Mouse (Mus musculus) left cerebral cortex, adult 11 months (tissue): ENCODE results near the gene Anxa10.
A peak's percentile ranks its signal among the peaks of the same experiment; 100 is the strongest.

ENCODE experiments used
- DNase-seq: peaks from one replicate; pipeline ENCODE4 v3.0.0; 2022; ENCODE audit warnings: low spot score

The Anxa10 gene

GRCm38 (mm10) chr8:62123098-62123497 is at the start of gene Anxa10:
Gene Anxa10 (minus strand): TSS chr8:62123150.
- DNase-seq, result no peak

DNA sequence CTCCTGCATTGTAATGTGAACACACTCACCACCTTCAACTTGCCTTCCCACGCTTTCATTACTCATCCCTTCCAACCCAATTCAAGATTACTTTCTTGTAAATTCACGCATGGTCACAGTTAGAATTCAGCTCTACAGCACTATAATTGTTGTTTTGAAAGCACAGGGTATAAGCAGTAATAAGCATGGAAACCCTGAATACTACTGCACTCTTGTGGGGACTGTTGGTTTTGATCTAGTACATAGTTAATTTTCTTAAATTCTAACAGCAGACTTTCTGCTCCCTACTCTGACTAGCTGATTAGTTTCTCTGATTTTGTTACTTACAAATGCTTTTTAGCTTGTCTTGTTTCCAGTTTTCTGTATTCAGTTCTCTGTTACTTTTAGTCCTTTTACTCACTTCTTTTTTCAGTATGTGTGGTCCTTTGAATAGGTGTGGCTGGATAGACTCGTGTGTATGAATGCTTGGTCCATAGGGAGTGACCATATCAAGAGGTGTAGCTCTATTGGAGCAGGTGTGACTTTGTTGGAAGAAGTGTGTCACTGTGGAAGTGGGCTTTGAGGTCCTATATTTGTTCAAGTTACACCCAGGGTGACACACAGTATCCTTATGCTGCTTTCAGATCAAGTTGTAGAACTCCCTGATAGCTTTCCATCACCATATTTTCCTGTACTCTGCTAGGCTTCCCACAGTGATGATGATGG is 9.9 kb upstream of the Anxa10 start:
- DNase-seq, result no peak

DNA sequence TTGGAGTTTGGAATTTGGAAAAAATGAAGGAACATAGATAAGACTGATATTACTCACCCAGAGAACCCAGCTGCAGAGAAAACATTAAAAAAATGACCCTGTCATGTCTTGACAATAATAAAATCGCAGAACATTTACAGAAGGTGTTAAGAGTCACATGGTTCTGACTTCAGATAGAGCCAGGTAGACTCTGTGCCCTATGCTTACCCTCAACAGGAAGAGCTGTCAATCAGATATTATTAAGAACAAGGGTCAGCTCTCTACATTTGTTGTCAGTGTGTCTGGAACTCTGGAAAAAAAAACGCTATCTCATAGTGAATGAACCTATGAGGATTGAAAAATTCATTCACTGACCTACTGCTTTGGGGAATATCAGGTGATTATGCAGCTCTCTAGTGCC is 25.7 kb downstream of the Anxa10 start:
- DNase-seq, result no peak

DNA sequence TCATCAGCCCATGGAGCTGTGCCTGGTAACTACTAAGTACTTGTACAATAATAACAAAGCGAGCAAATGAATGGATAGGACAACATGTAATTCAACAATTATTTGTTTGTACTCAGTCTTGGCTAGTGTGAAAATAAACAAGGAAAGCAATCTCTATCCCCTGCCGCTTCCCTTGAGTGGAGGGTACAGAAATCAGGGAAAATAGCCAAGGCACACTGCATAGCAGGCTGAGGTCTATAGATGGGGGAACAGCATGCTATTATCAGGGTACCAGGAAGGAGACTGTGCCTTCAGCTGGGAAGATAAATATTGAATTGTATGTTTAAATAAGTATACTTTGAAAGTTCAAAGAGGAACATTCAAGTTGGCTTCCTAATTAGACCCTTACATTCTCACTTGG is 41.1 kb downstream of the Anxa10 start:
- no peak for DNase-seq

DNA sequence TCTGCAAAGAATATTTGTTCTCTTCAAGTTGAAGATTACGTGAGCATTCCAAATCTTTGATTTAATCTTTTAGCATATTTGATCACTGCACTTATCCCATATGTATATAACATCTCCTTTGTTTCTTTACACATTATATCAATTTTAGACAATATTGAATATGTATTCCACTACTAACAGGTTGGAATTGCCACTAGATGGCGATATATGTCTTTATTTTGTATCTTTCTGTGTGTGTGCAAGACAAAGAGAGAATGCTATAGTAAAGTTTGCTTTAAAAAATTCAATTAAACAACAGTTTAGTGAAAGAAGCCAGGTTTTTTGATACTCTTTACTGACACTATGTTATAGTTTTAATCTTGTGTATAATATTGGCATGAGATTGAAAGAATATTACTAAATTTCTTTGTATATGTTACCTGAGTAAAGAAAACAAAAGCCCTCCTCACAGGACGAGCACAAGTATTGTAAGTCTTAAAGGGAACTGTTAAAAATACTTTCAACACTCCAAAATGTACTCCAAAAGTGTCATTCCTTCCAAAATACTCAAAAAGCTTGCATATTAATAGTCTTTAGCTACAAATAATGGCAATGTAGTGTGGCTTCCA is 42.7 kb downstream of the Anxa10 start:
- DNase-seq, result peak; percentile 31

DNA sequence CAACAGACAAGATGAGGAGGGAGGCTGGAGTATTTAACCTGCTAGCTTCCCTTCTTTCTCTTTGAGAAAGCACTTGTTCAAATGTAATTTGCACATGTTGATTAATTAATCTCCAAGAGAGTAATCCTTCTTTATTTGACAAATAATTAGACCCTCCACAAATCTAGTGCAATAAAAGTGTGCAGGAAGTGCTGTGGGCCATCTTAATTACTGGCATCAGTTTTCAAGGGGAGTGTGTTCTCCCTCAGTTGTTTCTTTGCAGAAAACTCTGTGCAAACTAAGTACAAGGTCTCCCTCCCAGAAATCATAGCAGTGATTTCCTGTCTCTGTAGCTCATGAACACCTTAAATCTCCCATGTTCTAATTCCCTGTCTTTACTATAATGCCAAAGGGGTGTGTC is 54.6 kb downstream of the Anxa10 start:
- no peak for DNase-seq

- no peak for DNase-seq
These were observed 62.6 kb downstream of the Anxa10 start for GRCm38 (mm10) chr8:62060357-62060756.

GRCm38 (mm10) chr8:62046809-62047208 is 76.1 kb downstream of the Anxa10 start:
- DNase-seq, result no peak

GRCm38 (mm10) chr8:62034351-62034750 is 88.6 kb downstream of the Anxa10 start:
- DNase-seq, result no peak

DNA sequence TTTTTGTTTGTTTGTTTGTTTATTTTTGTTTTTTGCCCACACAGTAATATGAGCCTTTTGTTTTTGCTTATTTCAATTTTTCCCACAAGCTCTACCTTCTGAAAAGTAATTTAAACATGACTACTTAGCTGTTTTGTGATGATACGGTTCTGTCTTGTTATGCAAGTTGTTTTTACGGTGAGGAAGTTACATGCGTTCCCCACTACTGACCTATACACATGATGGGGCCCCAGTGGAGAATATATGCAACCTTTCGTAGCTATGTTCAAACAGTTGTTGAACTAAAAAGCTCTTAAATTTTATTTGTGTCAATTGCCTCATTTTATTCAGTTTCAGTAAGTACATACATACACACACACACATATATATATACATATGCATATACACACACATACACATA is 108.4 kb downstream of the Anxa10 start:
- no peak for DNase-seq

DNA sequence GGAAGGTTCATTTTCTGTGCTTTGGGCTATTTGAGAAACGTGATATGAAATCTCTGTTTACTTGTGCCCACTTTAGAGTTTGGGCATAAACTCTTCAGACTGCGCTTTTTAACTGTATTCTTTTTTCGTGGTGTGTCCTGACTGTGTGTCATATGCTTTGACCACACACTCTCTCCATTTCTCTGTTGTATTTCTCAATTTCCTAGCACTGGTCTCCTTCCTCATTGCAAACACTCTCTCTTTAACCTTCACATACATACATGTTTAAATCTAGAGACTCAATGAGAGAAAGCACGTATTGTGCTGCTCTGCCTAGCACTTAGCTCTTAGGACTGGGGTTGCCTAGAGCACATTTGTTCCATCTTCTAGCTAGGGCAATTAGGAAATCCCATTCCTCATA is 108.8 kb downstream of the Anxa10 start:
- DNase-seq, result no peak
